Comparison of ENCODE assay signal across 31 mouse cellular contexts in genomic region chr8:57650216-57650615, GRCm38 (mm10). TPM values are rescaled to one million over a fixed set of nuclear protein-coding genes. Genes with fewer than 3 reads are reported as not detected.
DNase-seq lines count a peak whose midpoint lies in the region; ATAC-seq and TF ChIP-seq lines count a peak whose summit lies in the region.
"Had no signal": no experiment of that assay in that cellular context is flagged by ENCODE, and none has a peak within 500 bp of the region (broad histone marks: within the 10 kb centered on the region; RNA-seq: fewer than 3 reads in every experiment).

No protein-coding gene starts in this region.

- peaks cover 30% of the 10 kb centered on the region for H3K4me1 ChIP-seq in intestine, embryonic 16.5 days (ENCODE audit: control insufficient read depth, insufficient read depth, low read length)
- H3K4me1 ChIP-seq in intestine, embryonic 15.5 days (replicated peaks) = peaks cover 11% of the 10 kb centered on the region
- peaks cover 4% of the 10 kb centered on the region for H3K4me1 ChIP-seq in testis, adult 2 months (ENCODE audit: control insufficient read depth, insufficient read depth, low read length)
- H3K4me1 ChIP-seq in small intestine, adult 2 months (ENCODE audit: control insufficient read depth, insufficient read depth, insufficient read length, low read length) = peaks cover 19% of the 10 kb centered on the region; the same call in 1 of the 2 replicates
- peaks cover 35% of the 10 kb centered on the region for H3K4me1 ChIP-seq in embryonic facial prominence, embryonic 10.5 days

- TF ChIP-seq POLR2A in testis, adult 2 months (IDR thresholded peaks at IDR 0.05; ENCODE audit: control insufficient read depth, low read depth, low read length) = no peak
- TF ChIP-seq POLR2A in small intestine, adult 2 months (IDR thresholded peaks at IDR 0.05; ENCODE audit: low read depth, low read length) = no peak

- TF ChIP-seq CTCF in testis, adult 2 months (IDR thresholded peaks at IDR 0.05; ENCODE audit: control insufficient read depth, insufficient read depth, insufficient replicate concordance, low read depth, low read length) = no peak
- TF ChIP-seq CTCF in small intestine, adult 2 months (IDR thresholded peaks at IDR 0.05; ENCODE audit: extremely low read depth, insufficient read length, insufficient replicate concordance, low read depth, low read length) = no peak

- peak overlapping the region; percentile 13; the same call in 1 of the 2 replicates for H3K27ac ChIP-seq in intestine, embryonic 16.5 days (ENCODE audit: low read length)
- no peak overlapping the region for H3K27ac ChIP-seq in intestine, embryonic 15.5 days
- no peak overlapping the region; the same call in 1 of the 2 replicates for H3K27ac ChIP-seq in testis, adult 2 months (ENCODE audit: control insufficient read depth, insufficient read depth, low read depth, low read length)
- peak overlapping the region; percentile 67 for H3K27ac ChIP-seq in small intestine, adult 2 months (ENCODE audit: insufficient read depth, low read depth, low read length)
- no peak overlapping the region for H3K27ac ChIP-seq in embryonic facial prominence, embryonic 10.5 days (replicated peaks)
- H3K27ac ChIP-seq: embryonic facial prominence, embryonic 13.5 days; forebrain, embryonic 10.5 days; forebrain, embryonic 15.5 days; heart, adult 2 months; hindbrain, embryonic 15.5 days; kidney, postnatal 0 days; limb, embryonic 15.5 days; liver, embryonic 14.5 days; midbrain, embryonic 12.5 days had no signal

- no peaks in the 10 kb centered on the region for H3K27me3 ChIP-seq in intestine, embryonic 16.5 days (replicated peaks; ENCODE audit: control insufficient read depth, insufficient read depth, low read length)
- no peaks in the 10 kb centered on the region for H3K27me3 ChIP-seq in intestine, embryonic 15.5 days (replicated peaks)
- H3K27me3 ChIP-seq in testis, adult 2 months (ENCODE audit: control insufficient read depth, insufficient read depth, low read length) = no peaks in the 10 kb centered on the region
- no peaks in the 10 kb centered on the region; the same call in 1 of the 2 replicates for H3K27me3 ChIP-seq in small intestine, adult 2 months (ENCODE audit: control insufficient read depth, insufficient read depth, low read length)
- H3K27me3 ChIP-seq in embryonic facial prominence, embryonic 10.5 days (replicated peaks; ENCODE audit: low read depth, poor library complexity, severe bottlenecking) = no peaks in the 10 kb centered on the region
- H3K27me3 ChIP-seq: embryonic facial prominence, embryonic 13.5 days; forebrain, embryonic 15.5 days; hindbrain, embryonic 15.5 days; limb, embryonic 15.5 days; Patski had no signal

- no peak for DNase-seq in testis, postnatal 10 days (ENCODE audit: low spot score)
- DNase-seq in embryonic facial prominence, embryonic 10.5 days (ENCODE audit: low spot score) = no peak
- DNase-seq in lung, postnatal 10 days = no peak
- DNase-seq: adrenal gland, postnatal 25 days; B cell, adult 2 months; cerebellum, adult 9-11 months; embryo, embryonic 11 days; gastrocnemius, postnatal 36 days; heart, adult 2 months; kidney, adult 8-10 months; kidney, postnatal 4 days; lung, adult 2 months; lung, postnatal 14 days; right cerebral cortex, postnatal 25 days; spleen, adult 18-20 months; thymus, postnatal 14 days had no signal

- H3K36me3 ChIP-seq in intestine, embryonic 16.5 days (ENCODE audit: control insufficient read depth, insufficient read depth, low read length) = no peaks in the 10 kb centered on the region
- H3K36me3 ChIP-seq in intestine, embryonic 15.5 days = no peaks in the 10 kb centered on the region
- H3K36me3 ChIP-seq in testis, adult 2 months (ENCODE audit: control insufficient read depth, insufficient read depth, low read length) = no peaks in the 10 kb centered on the region; the same call in 1 of the 2 replicates
- H3K36me3 ChIP-seq in small intestine, adult 2 months (ENCODE audit: control insufficient read depth, insufficient read depth, low read length) = no peaks in the 10 kb centered on the region
- H3K36me3 ChIP-seq in embryonic facial prominence, embryonic 10.5 days (replicated peaks) = no peaks in the 10 kb centered on the region
- H3K36me3 ChIP-seq: embryonic facial prominence, embryonic 13.5 days; forebrain, embryonic 10.5 days; forebrain, embryonic 15.5 days; heart, embryonic 12.5 days; hindbrain, embryonic 15.5 days; limb, embryonic 15.5 days; midbrain, embryonic 12.5 days had no signal

- no peak overlapping the region for H3K4me2 ChIP-seq in intestine, embryonic 16.5 days (ENCODE audit: low read depth, low read length)
- H3K4me2 ChIP-seq in intestine, embryonic 15.5 days (replicated peaks) = no peak overlapping the region
- H3K4me2 ChIP-seq: forebrain, embryonic 15.5 days; heart, embryonic 12.5 days; midbrain, embryonic 12.5 days had no signal

- no peak for ATAC-seq in intestine, embryonic 16.5 days
- ATAC-seq in intestine, embryonic 15.5 days = no peak
- ATAC-seq: forebrain, embryonic 15.5 days; inflammation-experienced regulatory T-cells, adult 6 months; Patski had no signal

- no peak overlapping the region for H3K9ac ChIP-seq in intestine, embryonic 16.5 days (ENCODE audit: low read depth, low read length)
- H3K9ac ChIP-seq in intestine, embryonic 15.5 days = no peak overlapping the region
- H3K9ac ChIP-seq: embryonic facial prominence, embryonic 13.5 days; forebrain, embryonic 15.5 days; heart, embryonic 12.5 days; hindbrain, embryonic 15.5 days; limb, embryonic 15.5 days; liver, embryonic 14.5 days; midbrain, embryonic 12.5 days had no signal

- no peak overlapping the region for H3K4me3 ChIP-seq in intestine, embryonic 16.5 days (ENCODE audit: low read length)
- H3K4me3 ChIP-seq in intestine, embryonic 15.5 days (replicated peaks) = no peak overlapping the region
- peak overlapping the region; percentile 34 for H3K4me3 ChIP-seq in testis, adult 2 months (ENCODE audit: control insufficient read depth, low read depth, low read length)
- no peak overlapping the region for H3K4me3 ChIP-seq in small intestine, adult 2 months (ENCODE audit: low read depth, low read length)
- no peak overlapping the region for H3K4me3 ChIP-seq in embryonic facial prominence, embryonic 10.5 days
- H3K4me3 ChIP-seq: forebrain, embryonic 15.5 days; heart, adult 2 months; heart, embryonic 12.5 days; hindbrain, embryonic 15.5 days; limb, embryonic 15.5 days; midbrain, embryonic 12.5 days had no signal

- no peaks in the 10 kb centered on the region for H3K9me3 ChIP-seq in intestine, embryonic 16.5 days (ENCODE audit: control insufficient read depth, low read length)
- no peaks in the 10 kb centered on the region for H3K9me3 ChIP-seq in intestine, embryonic 15.5 days
- no peaks in the 10 kb centered on the region for H3K9me3 ChIP-seq in embryonic facial prominence, embryonic 10.5 days
- H3K9me3 ChIP-seq: embryonic facial prominence, embryonic 13.5 days; forebrain, embryonic 10.5 days; forebrain, embryonic 15.5 days; heart, embryonic 12.5 days; hindbrain, embryonic 15.5 days; limb, embryonic 15.5 days; midbrain, embryonic 12.5 days had no signal

- 83% methylated on average over 6 of the region's 6 CpGs for WGBS in intestine, embryonic 16.5 days
- WGBS in intestine, embryonic 15.5 days = 82% methylated on average over 6 of the region's 6 CpGs
- 61% methylated on average over 6 of the region's 6 CpGs for WGBS in small intestine, adult 2 months
- 81% methylated on average over 6 of the region's 6 CpGs for WGBS in embryonic facial prominence, embryonic 10.5 days

RNA-seq across cellular contexts. Expression of gene Galnt7, which starts 2.6 kb away (rescaled TPM):
- 33.5 and 35.0 TPM in 2 replicates for polyA plus RNA-seq in intestine, embryonic 16.5 days (2015; fragmentation: Nextera tagmentation; extraction: Ambion mirVana)
- 29.8 and 30.5 TPM in 2 replicates for polyA plus RNA-seq in intestine, embryonic 15.5 days (2015; fragmentation: Nextera tagmentation; extraction: Ambion mirVana)
- polyA plus RNA-seq in testis, adult 2 months (2012; rRNA removed) = 3.6 and 4.9 TPM in 2 replicates
- 2.2 and 3.7 TPM in 2 replicates for polyA plus RNA-seq in small intestine, adult 2 months (2012; rRNA removed)
- 23.2 and 24.1 TPM in 2 replicates for polyA plus RNA-seq in embryonic facial prominence, embryonic 10.5 days (2016; fragmentation: Nextera tagmentation; extraction: Ambion mirVana)

Comparison
In these comparisons a context has a peak if more than half of its experiments do, and no peak if none do; other contexts are left out.
1. H3K27ac ChIP-seq: peak in intestine, embryonic 16.5 days (single experiment) and small intestine, adult 2 months (single experiment); none in intestine, embryonic 15.5 days (single experiment), testis, adult 2 months (single experiment) and embryonic facial prominence, embryonic 10.5 days (single experiment).